Mouse (Mus musculus): ENCODE data around the gene Map4.
"Not testable (repeated sequence)": the region's sequence is repeated elsewhere in the genome, so short reads cannot be mapped to it uniquely, and the experiment has no call there.

DNA sequence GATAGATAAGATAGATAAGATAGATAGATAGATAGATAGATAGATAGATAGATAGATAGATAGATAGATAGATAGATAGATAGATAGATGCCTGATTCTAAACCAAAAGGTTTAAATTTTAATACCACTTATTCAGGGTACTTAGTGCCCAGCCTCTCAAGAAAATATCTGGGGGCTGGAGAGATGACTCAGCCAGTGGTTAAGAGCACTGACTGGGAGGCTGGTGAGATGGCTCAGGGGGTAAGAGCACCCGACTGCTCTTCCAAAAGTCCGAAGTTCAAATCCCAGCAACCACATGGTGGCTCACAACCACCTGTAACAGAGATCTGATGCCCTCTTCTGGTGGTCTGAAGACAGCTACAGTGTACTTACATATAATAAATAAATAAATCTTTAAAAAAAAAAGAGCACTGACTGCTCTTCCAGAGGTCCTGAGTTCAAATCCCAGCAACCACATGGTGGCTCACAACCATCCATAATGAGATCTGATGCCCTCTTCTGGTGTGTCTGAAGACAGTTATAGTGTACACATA lies 192.8 kb downstream of the Map4 start:
- not testable (repeated sequence) for TF ChIP-seq CTCF (IDR thresholded peaks at IDR 0.05; ENCODE audit: borderline replicate concordance, extremely low read depth, insufficient read depth, insufficient read length); POLR2A (IDR thresholded peaks at IDR 0.05; ENCODE audit: borderline replicate concordance, extremely low read depth, insufficient read depth, insufficient read length, poor library complexity, severe bottlenecking)
